Mouse (Mus musculus): ENCODE results near the gene Nell2. TPM values are rescaled to one million over a fixed set of nuclear protein-coding genes. Genes with fewer than 3 reads are reported as not detected.

The Nell2 gene
- polyA plus RNA-seq, 1 experiment, result 0.19 TPM

DNA sequence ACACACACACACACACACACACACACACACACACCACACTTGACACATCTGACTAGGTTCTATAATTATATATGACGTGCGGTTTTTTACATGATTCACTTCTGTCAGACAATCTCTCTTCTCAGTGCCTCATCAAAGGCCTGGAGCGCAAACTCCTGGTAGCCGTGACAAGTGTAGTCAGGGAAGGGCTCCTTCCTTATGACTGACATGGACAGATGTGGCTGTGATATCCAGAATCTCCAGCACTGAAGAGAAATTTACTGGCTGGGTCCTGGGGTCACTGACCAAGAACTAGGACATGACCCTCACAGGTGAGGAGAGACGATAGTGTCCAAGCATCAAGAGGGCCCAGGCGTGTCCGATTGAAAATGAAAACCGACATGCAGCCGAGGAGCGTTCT, 160.2 kb downstream of the Nell2 start:
- no peak overlapping the region for H3K27ac ChIP-seq (ENCODE audit: insufficient read depth, low read length)
- DNase-seq (ENCODE audit: low read depth in 1 of 2, low spot score in 2 of 2), result no peak
- H3K4me3 ChIP-seq (ENCODE audit: extremely low read depth, insufficient read depth, insufficient read length), result no peak overlapping the region
- no peaks in the 10 kb centered on the region for H3K4me1 ChIP-seq (ENCODE audit: control insufficient read depth, insufficient read depth, insufficient read length)
- no peaks in the 10 kb centered on the region for H3K27me3 ChIP-seq (ENCODE audit: control insufficient read depth, insufficient read depth, low read length)
- 93% methylated on average over 10 of the region's 10 CpGs for WGBS
- no peak for TF ChIP-seq CTCF (IDR thresholded peaks at IDR 0.05; ENCODE audit: extremely low read depth, insufficient read depth, insufficient read length, insufficient replicate concordance)
- no peak for TF ChIP-seq POLR2A (IDR thresholded peaks at IDR 0.05; ENCODE audit: low read depth, low read length)
- no peaks in the 10 kb centered on the region for H3K36me3 ChIP-seq (ENCODE audit: control insufficient read depth, insufficient read depth, low read length)

DNA sequence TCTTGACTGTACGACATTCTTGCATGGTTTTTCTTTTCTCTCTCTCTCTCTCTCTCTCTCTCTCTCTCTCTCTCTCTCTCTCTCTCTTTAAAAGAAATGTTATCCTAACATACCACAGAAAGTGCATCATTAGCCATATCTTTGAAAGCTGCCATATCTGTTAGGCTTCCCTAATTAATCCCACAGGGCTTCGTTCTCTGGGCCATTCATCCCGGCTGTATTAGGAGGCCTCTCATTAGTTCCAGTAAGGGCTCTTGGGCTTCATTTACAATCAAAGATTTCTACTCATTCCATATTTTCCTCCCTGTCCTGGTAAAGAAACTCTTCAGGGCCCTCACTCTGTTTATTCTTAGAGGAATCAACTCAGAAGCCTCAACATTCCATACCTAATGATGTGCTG, 161.9 kb downstream of the Nell2 start:
- H3K4me3 ChIP-seq (ENCODE audit: extremely low read depth, insufficient read depth, insufficient read length), result no peak overlapping the region
- H3K4me1 ChIP-seq (ENCODE audit: control insufficient read depth, insufficient read depth, insufficient read length), result no peaks in the 10 kb centered on the region
- H3K27ac ChIP-seq (ENCODE audit: insufficient read depth, low read length), result no peak overlapping the region
- DNase-seq (ENCODE audit: low read depth in 1 of 2, low spot score in 2 of 2), result no peak
- TF ChIP-seq CTCF (IDR thresholded peaks at IDR 0.05; ENCODE audit: extremely low read depth, insufficient read depth, insufficient read length, insufficient replicate concordance), result no peak
- TF ChIP-seq POLR2A (IDR thresholded peaks at IDR 0.05; ENCODE audit: low read depth, low read length), result no peak
- 89% methylated on average over 3 of the region's 3 CpGs for WGBS
- no peaks in the 10 kb centered on the region for H3K36me3 ChIP-seq (ENCODE audit: control insufficient read depth, insufficient read depth, low read length)
- H3K27me3 ChIP-seq (ENCODE audit: control insufficient read depth, insufficient read depth, low read length), result no peaks in the 10 kb centered on the region

DNA sequence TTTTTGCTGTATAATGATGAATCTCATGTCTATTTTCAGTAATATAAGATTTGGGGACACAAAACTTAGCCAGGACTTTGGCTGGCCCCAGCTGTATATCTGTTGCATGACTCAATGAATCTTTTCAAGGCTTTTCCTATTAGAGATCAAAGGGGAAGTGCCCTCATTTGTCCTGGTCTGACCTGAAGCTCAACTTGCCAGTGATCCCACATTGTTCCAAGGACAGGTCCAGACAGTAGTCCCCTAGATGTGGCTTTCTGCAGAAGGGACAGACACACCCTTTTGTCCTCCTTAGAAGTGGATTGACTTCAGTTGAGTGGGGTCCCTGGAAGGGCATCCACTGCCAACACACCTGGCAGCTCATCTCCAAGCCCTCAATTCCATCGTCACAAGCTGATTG, 173.6 kb downstream of the Nell2 start:
- H3K4me3 ChIP-seq (ENCODE audit: extremely low read depth, insufficient read depth, insufficient read length), result no peak overlapping the region
- H3K27ac ChIP-seq (ENCODE audit: insufficient read depth, low read length), result no peak overlapping the region
- DNase-seq (ENCODE audit: low read depth in 1 of 2, low spot score in 2 of 2), result no peak
- TF ChIP-seq POLR2A (IDR thresholded peaks at IDR 0.05; ENCODE audit: low read depth, low read length), result no peak
- no peak for TF ChIP-seq CTCF (IDR thresholded peaks at IDR 0.05; ENCODE audit: extremely low read depth, insufficient read depth, insufficient read length, insufficient replicate concordance)
- H3K27me3 ChIP-seq (ENCODE audit: control insufficient read depth, insufficient read depth, low read length), result no peaks in the 10 kb centered on the region
- no peaks in the 10 kb centered on the region for H3K36me3 ChIP-seq (ENCODE audit: control insufficient read depth, insufficient read depth, low read length)
- no peaks in the 10 kb centered on the region for H3K4me1 ChIP-seq (ENCODE audit: control insufficient read depth, insufficient read depth, insufficient read length)
- WGBS, result 84% methylated on average over 1 of the region's 1 CpGs

DNA sequence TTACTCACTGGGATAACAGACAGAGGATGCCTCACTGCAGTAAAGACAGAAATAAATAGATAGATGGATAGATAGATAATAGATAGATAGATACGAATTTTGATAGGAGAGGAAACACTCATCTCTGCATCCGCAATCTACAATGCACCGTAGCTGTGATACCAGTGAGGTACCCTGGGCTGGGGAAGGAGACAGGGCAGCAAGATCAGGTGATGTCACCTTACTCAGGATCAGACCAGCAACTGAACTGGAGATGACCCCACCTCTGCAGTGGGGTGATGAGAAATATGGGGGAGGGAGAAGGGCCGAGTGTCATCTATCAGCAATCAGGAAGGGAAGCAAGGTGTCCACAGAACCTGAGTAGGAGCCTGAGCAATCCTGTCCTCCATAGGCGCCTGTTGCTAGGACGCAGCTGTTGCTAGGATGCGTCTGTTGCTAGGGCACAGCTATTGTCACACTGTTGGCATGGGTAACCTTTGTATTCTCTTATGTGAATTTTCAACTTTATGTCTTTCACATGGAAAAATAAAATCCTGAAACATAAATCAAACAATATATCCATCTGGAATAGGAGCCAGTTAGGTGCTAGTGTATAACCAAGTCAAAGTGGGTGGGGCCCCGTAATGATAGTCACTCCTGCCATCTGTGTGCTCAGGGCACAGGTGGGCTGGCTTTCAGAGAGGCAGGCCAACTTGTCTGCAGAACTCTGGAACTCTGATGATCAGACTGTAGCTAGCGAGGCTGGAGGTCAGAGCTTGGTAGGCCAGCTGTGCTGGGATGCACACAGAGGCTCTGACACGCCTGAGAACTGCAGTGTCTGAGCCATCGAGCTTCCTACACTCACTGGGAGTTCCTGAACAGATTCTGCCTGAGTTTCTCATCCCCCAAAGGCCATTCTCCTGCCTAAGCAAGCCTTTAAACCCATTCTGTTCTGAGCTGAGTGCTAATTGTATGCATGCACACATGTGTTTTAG, 193.7 kb downstream of the Nell2 start:
- WGBS, result 82% methylated on average over 11 of the region's 11 CpGs
- TF ChIP-seq POLR2A (IDR thresholded peaks at IDR 0.05; ENCODE audit: low read depth, low read length), result no peak
- TF ChIP-seq CTCF (IDR thresholded peaks at IDR 0.05; ENCODE audit: extremely low read depth, insufficient read depth, insufficient read length, insufficient replicate concordance), result no peak
- Histone ChIP-seq H3K4me1 (ENCODE audit: control insufficient read depth, insufficient read depth, insufficient read length) (no peaks in the 10 kb centered on the region), H3K36me3 (ENCODE audit: control insufficient read depth, insufficient read depth, low read length) (no peaks in the 10 kb centered on the region), H3K4me3 (ENCODE audit: extremely low read depth, insufficient read depth, insufficient read length) (no peak overlapping the region), H3K27me3 (ENCODE audit: control insufficient read depth, insufficient read depth, low read length) (no peaks in the 10 kb centered on the region), H3K27ac (ENCODE audit: insufficient read depth, low read length) (no peak overlapping the region)
- no peak for DNase-seq (ENCODE audit: low read depth in 1 of 2, low spot score in 2 of 2)

DNA sequence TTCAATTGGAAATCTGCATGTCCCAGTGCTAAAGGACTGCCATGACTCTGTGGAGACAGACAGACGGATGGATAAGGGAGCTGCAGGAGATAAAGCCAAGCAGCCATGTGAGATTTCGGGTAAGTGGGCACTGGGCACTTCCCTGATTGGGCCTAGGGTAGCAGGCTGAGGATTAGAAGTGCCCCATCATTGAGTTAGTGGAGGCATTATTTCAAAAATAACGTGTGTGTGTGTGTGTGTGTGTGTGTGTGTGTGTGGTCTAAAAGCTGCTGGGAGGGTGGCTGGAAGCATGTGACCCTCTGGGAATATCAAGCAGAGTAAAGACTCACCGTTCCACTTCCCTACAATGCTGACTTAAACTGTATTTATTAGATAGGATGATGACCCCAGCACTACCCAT, 195.1 kb downstream of the Nell2 start:
- 79% methylated on average over 4 of the region's 4 CpGs for WGBS
- Histone ChIP-seq H3K36me3 (ENCODE audit: control insufficient read depth, insufficient read depth, low read length) (no peaks in the 10 kb centered on the region), H3K27me3 (ENCODE audit: control insufficient read depth, insufficient read depth, low read length) (no peaks in the 10 kb centered on the region), H3K4me1 (ENCODE audit: control insufficient read depth, insufficient read depth, insufficient read length) (no peaks in the 10 kb centered on the region), H3K27ac (ENCODE audit: insufficient read depth, low read length) (no peak overlapping the region), H3K4me3 (ENCODE audit: extremely low read depth, insufficient read depth, insufficient read length) (no peak overlapping the region)
- TF ChIP-seq POLR2A (IDR thresholded peaks at IDR 0.05; ENCODE audit: low read depth, low read length), result no peak
- no peak for TF ChIP-seq CTCF (IDR thresholded peaks at IDR 0.05; ENCODE audit: extremely low read depth, insufficient read depth, insufficient read length, insufficient replicate concordance)
- DNase-seq (ENCODE audit: low read depth in 1 of 2, low spot score in 2 of 2), result no peak

DNA sequence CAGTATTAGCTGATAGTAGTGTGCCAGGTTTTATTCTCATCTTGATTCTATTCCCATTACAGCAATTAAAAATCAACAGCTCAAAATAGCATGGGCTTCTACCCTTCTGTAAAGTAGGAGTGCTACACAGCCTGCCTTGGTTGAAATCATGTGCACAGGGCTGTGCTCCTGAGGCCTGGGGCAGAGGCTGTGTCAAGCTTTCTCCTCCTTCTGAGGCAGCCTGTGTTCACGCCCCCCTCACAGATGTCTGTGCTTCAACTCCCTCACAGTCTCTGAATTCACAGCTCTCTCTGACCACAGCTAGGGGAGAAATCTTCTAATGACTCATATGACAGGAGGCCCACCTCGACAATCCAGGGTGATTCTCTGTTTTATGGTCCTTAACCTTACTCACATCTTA, 197.4 kb downstream of the Nell2 start:
- TF ChIP-seq CTCF (IDR thresholded peaks at IDR 0.05; ENCODE audit: extremely low read depth, insufficient read depth, insufficient read length, insufficient replicate concordance), result no peak
- no peak for TF ChIP-seq POLR2A (IDR thresholded peaks at IDR 0.05; ENCODE audit: low read depth, low read length)
- no peaks in the 10 kb centered on the region for H3K27me3 ChIP-seq (ENCODE audit: control insufficient read depth, insufficient read depth, low read length)
- 58% methylated on average over 2 of the region's 2 CpGs for WGBS
- H3K27ac ChIP-seq (ENCODE audit: insufficient read depth, low read length), result no peak overlapping the region
- H3K4me3 ChIP-seq (ENCODE audit: extremely low read depth, insufficient read depth, insufficient read length), result no peak overlapping the region
- no peaks in the 10 kb centered on the region for H3K36me3 ChIP-seq (ENCODE audit: control insufficient read depth, insufficient read depth, low read length)
- H3K4me1 ChIP-seq (ENCODE audit: control insufficient read depth, insufficient read depth, insufficient read length), result no peaks in the 10 kb centered on the region
- DNase-seq (ENCODE audit: low read depth in 1 of 2, low spot score in 2 of 2), result no peak

DNA sequence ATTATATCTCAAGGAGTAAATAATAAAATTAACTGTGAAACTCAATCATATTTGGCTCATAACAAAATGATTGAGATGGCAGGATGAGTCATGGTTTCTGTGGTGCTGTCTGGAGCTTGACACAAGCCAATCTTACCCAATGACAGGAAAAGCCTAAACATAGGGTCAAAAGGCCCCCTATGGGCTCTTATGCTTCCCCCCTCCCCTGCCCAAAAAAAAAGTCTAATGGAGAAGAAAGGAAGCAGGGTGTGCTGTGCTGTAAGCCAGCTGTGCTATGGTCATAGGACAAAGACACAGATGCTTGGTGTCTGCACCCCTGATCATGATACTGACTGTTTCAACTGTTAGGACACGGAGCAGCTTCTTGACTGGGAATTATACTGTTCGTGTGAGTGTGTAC, 205.6 kb downstream of the Nell2 start:
- no peak overlapping the region for H3K4me3 ChIP-seq (ENCODE audit: extremely low read depth, insufficient read depth, insufficient read length)
- TF ChIP-seq POLR2A (IDR thresholded peaks at IDR 0.05; ENCODE audit: low read depth, low read length) (no peak), CTCF (IDR thresholded peaks at IDR 0.05; ENCODE audit: extremely low read depth, insufficient read depth, insufficient read length, insufficient replicate concordance) (no peak)
- H3K27me3 ChIP-seq (ENCODE audit: control insufficient read depth, insufficient read depth, low read length), result no peaks in the 10 kb centered on the region
- WGBS, result 88% methylated on average over 2 of the region's 2 CpGs
- H3K4me1 ChIP-seq (ENCODE audit: control insufficient read depth, insufficient read depth, insufficient read length), result no peaks in the 10 kb centered on the region; the same call in 1 of the 2 replicates
- H3K27ac ChIP-seq (ENCODE audit: insufficient read depth, low read length), result no peak overlapping the region
- DNase-seq (ENCODE audit: low read depth in 1 of 2, low spot score in 2 of 2), result no peak
- H3K36me3 ChIP-seq (ENCODE audit: control insufficient read depth, insufficient read depth, low read length), result no peaks in the 10 kb centered on the region
